Mouse (Mus musculus) adrenal gland, postnatal 36 days (tissue): Measurements from ENCODE around the gene Tnfsf12. TPM values are rescaled to one million over a fixed set of nuclear protein-coding genes. Genes with fewer than 3 reads are reported as not detected.
"Not testable (repeated sequence)": the region's sequence is repeated elsewhere in the genome, so short reads cannot be mapped to it uniquely, and the experiment has no call there.

Experiments used
- DNase-seq, 2 experiments: peaks; one replicate each; pipeline ENCODE4 v3.0.0; 2021; ENCODE audit warnings: mixed read lengths in 1 of 2
- long read RNA-seq, 2 experiments: library from polyadenylated mRNA; stranded (forward); transcript quantifications; one replicate each; pipeline ENCODE4 v2.0.0; 2021; ENCODE audit warnings: borderline sequencing depth in 2 of 2
- total RNA-seq, 2 experiments: library from RNA; stranded (reverse); gene quantifications; 2 replicates each; pipeline ENCODE4 v1.2.3; 2021

Gene Tnfsf12
- 10 to 100 TPM; 21.5 to 22.9 TPM for total RNA-seq
- long read RNA-seq, experiment 1, transcript Tnfsf12-202 (7 exons, 1,435 nt), result major isoform, 5 of 9 reads
- long read RNA-seq, experiment 1, partial matches to known transcripts, result 0 of 9 reads
- long read RNA-seq, experiment 1, other reads (novel, unspliced or antisense), result 4 of 9 reads
- long read RNA-seq, experiment 2, transcript Tnfsf12-202 (7 exons, 1,435 nt), result major isoform, 7 of 10 reads
- long read RNA-seq, experiment 2, partial matches to known transcripts, result 1 of 10 reads
- long read RNA-seq, experiment 2, other reads (novel, unspliced or antisense), result 2 of 10 reads

- peak; percentile 81 to 88 for DNase-seq
Measured at GRCm38 (mm10) chr11:69695361-69696181, at the start of gene Tnfsf12, which contains the start of gene Tnfsfm13. Gene Tnfsf12 (minus strand): TSS chr11:69695849. Gene Tnfsfm13 (minus strand): TSS chr11:69696098.

- not testable (repeated sequence) for DNase-seq
Measured at GRCm38 (mm10) chr11:69731408-69731807, 35.8 kb upstream of the Tnfsf12 start.

- peak; percentile 61 to 71 for DNase-seq
Measured at GRCm38 (mm10) chr11:69729063-69729462, 33.4 kb upstream of the Tnfsf12 start.

GRCm38 (mm10) chr11:69725951-69726350, 30.3 kb upstream of the Tnfsf12 start:
- peak in 1 of 2 experiments; percentile 29 for DNase-seq

- DNase-seq, result no peak
Measured at GRCm38 (mm10) chr11:69723074-69723473, 27.4 kb upstream of the Tnfsf12 start.

- no peak for DNase-seq
Measured at GRCm38 (mm10) chr11:69720852-69721251, 25.2 kb upstream of the Tnfsf12 start.

GRCm38 (mm10) chr11:69719423-69719822, 23.8 kb upstream of the Tnfsf12 start:
- no peak for DNase-seq

- no peak for DNase-seq
Measured at GRCm38 (mm10) chr11:69718661-69719060, 23.0 kb upstream of the Tnfsf12 start.

- DNase-seq, result peak in 1 of 2 experiments; percentile 42
Measured at GRCm38 (mm10) chr11:69716953-69717352, 21.3 kb upstream of the Tnfsf12 start.

GRCm38 (mm10) chr11:69715929-69716328, 20.3 kb upstream of the Tnfsf12 start:
- peak; percentile 72 for DNase-seq

GRCm38 (mm10) chr11:69715482-69715881, 19.8 kb upstream of the Tnfsf12 start:
- peak; percentile 56 to 60 for DNase-seq

GRCm38 (mm10) chr11:69714636-69715329, 19.1 kb upstream of the Tnfsf12 start:
- DNase-seq, result no peak

- no peak for DNase-seq
Measured at GRCm38 (mm10) chr11:69712954-69713672, 17.5 kb upstream of the Tnfsf12 start.

GRCm38 (mm10) chr11:69711082-69711481, 15.4 kb upstream of the Tnfsf12 start:
- no peak for DNase-seq

- DNase-seq, result no peak
Measured at GRCm38 (mm10) chr11:69710470-69710869, 14.8 kb upstream of the Tnfsf12 start.

GRCm38 (mm10) chr11:69709554-69710446, 14.2 kb upstream of the Tnfsf12 start:
- no peak for DNase-seq

- no peak for DNase-seq
Measured at GRCm38 (mm10) chr11:69708614-69709265, 13.1 kb upstream of the Tnfsf12 start.

GRCm38 (mm10) chr11:69707873-69708381, 12.3 kb upstream of the Tnfsf12 start:
- DNase-seq, result no peak

- DNase-seq, result no peak
Measured at GRCm38 (mm10) chr11:69707480-69707847, 11.8 kb upstream of the Tnfsf12 start.
